Mouse (Mus musculus) megakaryocyte, embryonic 14.5 days (primary cell): ENCODE data around the gene Ccn5.

Experiments used
- FLI1 ChIP-seq: IDR thresholded peaks from 2 replicates; pipeline ENCODE4 v1.6.1; 2012; ENCODE audit warnings: low read length, inconsistent platforms, mixed read lengths
- GATA1 ChIP-seq: IDR thresholded peaks from 3 replicates; pipeline ENCODE4 v1.6.1; 2012; ENCODE audit warnings: mixed read lengths, low read length, inconsistent platforms, borderline replicate concordance

DNA sequence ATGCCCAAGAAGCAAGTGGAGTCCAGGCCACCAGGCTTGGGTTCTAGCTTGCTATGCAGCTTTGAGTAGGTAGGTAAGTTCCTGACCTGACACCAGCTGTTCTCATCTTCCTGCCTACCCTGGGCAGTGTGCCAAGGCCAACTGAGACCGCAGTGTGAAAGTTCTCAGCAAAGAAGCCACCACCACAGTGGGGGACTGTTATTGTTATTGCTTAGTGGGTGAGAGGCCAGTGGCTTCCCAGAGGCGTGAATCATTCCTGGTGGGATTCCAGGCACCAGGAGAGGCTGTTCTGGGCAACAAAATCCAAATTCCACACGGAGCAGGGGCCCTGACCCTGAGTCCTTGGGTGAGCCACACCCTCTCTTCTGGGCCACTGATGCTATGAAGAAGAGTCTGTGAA, 19.8 kb upstream of the Ccn5 start:
- TF ChIP-seq GATA1 (no peak), FLI1 (no peak)
